Mouse (Mus musculus) heart, postnatal 0 days (tissue): ENCODE measurements at regions not wholly inside any gene's neighbourhood (a gene's known extent, or its start where the extent isn't known, plus 50 kb on each side); places are given as distances from the start of the nearest gene placed in this dataset.

Experiments
- CTCF ChIP-seq: IDR thresholded peaks from 2 replicates; pipeline ENCODE4 v1.5.1; 2016; ENCODE audit warnings: antibody characterized with exemption, control low read depth, low read depth
- EP300 ChIP-seq: IDR thresholded peaks from 2 replicates; pipeline ENCODE4 v1.6.1; 2016; ENCODE audit warnings: antibody characterized with exemption, low read depth

DNA sequence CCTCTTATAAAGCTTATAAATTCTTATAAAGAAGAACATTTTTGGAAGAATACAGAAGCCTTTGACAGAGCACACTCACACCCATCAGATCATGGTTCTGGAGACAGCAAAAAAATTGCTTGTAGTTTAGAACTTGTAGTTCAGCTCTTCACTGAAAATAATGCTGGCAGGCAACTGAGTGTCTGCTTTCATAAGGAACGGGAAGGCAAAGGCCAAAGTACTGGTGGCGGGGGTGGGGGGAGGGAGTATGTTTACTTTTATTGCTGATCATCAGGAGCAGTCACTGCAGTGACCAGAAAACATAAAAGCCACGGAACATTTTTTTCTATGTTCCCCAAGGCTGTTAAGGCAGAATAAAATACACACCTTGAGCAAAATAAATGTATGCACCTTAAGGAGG lies 163.0 kb upstream of the Cdh20 start:
- TF ChIP-seq EP300 (no peak), CTCF (no peak)
